Mouse (Mus musculus) CD4-positive, CD25-positive, alpha-beta regulatory T cell, adult 4 months (primary cell): Measurements from ENCODE around the gene Atg7. TPM values are rescaled to one million over a fixed set of nuclear protein-coding genes. Genes with fewer than 3 reads are reported as not detected.
A peak's percentile ranks its signal among the peaks of the same experiment; 100 is the strongest.

Experiments used
- ATAC-seq: one replicate; pipeline ENCODE4 v1.8.0; 2017
- polyA plus RNA-seq, 2 experiments: library from polyadenylated mRNA; unstranded; fragments of 100-300 nt; shearing (Covaris generic); gene quantifications; one replicate each; pipeline ENCODE4 v1.2.1; 2017

Gene Atg7
- polyA plus RNA-seq, 2 experiments from 2014 or later: 26.4 to 41.8 TPM

GRCm38 (mm10) chr6:114821646-114822045, 178.7 kb downstream of the Atg7 start:
- ATAC-seq: no peak

DNA sequence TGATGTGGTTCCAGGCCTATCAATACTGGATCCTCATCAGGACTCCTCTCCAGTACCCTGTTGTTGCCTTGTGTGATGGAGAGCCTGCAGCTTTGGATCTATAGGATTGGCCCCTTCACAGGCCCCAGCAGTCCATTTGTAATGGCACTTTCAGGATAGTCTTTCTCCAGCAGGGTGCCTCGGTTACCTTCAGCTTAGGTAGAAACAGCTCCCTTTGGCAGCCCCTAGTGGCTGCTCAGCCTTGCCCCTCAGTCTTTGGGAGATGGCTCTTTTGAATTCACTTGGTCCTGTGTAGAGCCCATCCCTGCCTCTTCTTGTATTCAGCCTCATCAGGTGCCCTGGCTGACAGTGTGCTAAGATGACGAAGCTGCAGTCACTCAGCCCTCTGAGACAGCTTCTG, 184.0 kb downstream of the Atg7 start:
- ATAC-seq: no peak

GRCm38 (mm10) chr6:114829660-114830438, 187.0 kb downstream of the Atg7 start:
- ATAC-seq: no peak

DNA sequence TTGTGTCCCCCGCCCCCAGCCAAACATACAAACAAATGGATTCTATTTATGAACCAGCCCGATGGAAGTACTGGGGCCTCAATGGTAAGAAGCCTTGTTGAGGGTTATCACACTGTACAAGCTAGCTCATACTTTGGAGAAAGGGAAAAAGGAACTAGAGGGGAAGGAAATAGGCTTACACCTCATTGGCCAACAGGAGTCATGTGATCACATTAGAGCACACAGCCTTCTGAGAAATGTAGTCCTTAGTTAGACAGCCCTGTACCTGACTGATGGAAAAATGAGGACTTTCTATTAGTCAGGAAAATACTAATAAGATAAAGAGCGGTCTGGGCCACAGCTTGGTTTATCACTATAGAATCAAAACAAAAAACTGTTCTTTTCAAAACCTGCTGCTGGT, 188.9 kb downstream of the Atg7 start:
- peak; percentile 54 for ATAC-seq

- no peak for ATAC-seq
These were observed 190.3 kb downstream of the Atg7 start for GRCm38 (mm10) chr6:114833058-114833685.

- ATAC-seq: no peak
These were observed 191.0 kb downstream of the Atg7 start for GRCm38 (mm10) chr6:114833791-114834346.

DNA sequence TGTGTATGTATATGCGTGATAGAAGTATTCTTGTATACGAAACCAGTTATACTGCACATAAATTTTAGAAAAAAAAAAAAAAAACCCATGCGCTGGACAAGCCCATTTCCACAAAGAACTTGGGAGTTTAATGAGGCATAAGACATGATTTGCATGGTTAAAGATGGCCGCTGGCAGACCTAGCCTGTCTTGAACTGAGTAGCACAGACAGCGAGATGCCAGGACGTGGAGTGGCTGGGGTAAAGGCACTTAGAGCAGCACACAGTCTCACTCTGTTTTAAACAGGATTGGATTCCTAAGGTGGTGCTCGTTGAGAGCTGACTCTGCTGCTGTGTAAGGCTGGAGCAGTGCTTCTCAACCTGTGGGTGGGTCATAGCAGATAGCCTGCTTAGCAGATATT, 192.4 kb downstream of the Atg7 start:
- ATAC-seq: no peak

DNA sequence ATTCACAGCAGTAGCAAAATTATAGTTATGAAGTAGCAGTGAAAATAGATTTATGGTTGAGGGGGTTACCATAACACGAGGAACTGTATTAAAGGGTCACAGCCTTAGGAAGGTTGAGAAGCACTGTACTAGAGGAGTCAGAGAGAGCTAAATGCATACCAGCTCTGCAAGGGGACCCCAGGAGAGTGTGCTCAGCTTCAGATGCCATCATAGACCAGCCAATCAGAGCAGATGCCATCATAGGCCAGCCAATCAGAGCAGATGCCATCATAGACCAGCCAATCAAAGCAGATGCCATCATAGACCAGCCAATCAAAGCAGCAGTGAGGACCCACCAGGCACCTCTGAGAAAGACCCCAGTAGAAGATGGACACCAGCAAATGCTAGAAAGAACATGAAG, 192.9 kb downstream of the Atg7 start:
- no peak for ATAC-seq

GRCm38 (mm10) chr6:114836433-114836832, 193.5 kb downstream of the Atg7 start:
- no peak for ATAC-seq

DNA sequence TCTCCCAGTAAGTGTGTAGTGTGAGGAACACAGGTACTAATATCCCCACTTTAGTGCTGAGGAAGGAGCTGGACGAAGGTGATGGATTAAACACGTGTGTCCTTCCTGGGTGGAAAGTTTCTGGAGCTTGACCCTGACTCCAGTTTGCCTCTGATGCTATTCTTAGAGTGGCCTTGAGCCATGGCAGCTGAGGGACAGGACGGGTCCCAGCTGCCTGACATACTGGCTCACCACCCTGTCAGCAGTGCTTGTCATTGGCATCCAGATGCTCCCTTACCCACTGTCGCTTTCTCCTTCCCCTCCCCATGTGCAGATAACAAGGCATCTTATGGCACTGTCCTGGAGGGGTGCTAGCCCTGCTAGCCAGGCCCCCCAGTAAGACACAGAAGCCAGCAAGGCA, 196.0 kb downstream of the Atg7 start:
- ATAC-seq: no peak

DNA sequence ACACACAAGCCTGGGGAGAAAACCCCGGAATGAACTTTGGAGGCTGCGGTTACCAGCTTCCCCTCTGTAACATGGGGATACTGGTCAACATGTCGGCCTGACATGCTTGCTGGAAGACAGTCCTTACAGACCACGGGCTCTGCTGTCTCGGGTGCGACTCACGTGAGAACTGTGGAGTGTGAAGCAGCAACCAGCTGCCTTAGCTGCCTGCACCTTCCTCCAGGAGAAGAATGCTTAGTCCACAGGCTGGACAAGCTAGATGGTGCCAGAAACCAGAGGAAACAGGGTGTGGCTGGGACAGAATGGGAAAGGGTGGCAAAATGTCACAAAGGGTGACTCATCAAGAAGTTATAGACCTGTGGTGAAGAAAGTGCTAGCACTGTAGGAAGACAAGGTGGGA, 197.1 kb downstream of the Atg7 start:
- no peak for ATAC-seq

DNA sequence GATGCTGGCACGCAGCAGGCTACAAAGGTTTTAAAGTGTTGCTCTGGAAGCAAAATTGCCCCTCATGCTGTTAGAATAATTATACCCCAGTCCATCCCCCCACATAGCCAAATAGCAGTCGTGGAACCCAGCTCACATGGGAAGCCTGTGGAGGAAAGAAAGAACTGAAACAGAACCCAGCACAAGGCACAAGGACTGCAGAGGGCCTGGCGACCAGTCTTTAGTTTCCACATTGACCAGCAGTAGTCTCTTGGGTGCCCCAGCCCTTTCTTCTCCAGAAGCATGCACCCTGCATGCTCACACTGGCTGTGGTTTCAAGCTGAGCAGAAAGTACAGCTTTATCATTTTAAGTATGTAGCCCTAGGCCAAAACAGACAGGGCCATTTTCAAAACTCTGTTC, 199.2 kb downstream of the Atg7 start:
- ATAC-seq: no peak

GRCm38 (mm10) chr6:114842863-114843262, 200.0 kb downstream of the Atg7 start:
- no peak for ATAC-seq

DNA sequence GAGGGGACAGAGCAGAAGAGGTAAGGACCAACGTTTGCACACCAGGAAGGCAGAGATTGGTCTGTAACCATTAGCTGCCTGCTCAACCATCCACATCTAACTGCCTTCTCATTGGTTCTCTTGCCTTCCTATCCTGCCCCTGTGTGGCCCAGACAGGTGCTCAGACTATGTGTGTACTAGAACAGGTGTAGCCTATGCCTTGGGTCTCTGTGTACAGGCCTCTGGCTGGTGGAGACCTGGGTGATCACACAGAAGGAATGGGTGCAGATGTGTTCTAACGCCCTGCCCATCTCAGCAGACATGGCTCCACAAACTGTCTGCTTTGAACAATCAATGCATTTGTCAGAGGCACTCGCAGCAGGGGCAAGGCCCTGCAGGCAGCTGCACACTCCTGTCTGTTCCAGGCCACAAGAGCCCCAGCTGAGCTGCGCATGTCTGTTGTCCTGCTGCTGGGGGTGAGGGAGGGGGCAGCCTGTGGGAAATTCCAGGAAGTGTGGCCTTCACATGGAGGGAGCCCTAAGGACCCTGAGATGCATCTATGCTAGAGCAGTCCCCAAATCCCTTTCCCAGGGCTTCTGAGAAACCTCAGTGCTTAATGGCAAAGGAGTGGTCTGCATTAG, 203.4 kb downstream of the Atg7 start:
- no peak for ATAC-seq

DNA sequence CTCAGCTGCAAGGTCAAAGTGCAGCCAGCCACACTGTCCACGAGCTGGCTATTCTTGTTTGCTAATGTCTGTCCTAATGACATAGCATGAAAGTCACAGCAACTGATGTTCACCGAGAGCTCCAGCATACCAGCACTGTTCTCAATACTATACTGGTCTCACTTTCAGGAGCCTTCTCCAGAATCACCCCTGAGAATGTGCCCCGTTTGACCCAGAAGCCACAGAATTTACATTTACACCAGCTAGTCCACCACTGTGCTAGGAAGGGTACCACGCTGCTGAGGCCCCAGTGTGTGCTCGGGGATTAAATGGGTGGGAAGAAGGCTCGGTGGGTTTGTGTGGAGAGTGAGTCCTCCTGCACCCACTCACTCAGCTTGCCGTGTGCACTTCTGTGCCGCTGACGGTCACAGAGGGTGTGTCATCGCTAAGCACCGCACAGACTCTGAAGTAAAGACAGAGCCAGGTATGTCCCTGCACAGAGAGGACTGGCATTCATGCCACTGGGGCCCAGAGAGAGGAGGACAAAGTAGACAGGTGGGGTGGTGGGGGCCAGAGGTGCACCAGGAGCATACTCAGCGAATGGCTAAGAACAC, 204.8 kb downstream of the Atg7 start:
- ATAC-seq: no peak

- ATAC-seq: no peak
These were observed 205.9 kb downstream of the Atg7 start for GRCm38 (mm10) chr6:114848761-114849160.

DNA sequence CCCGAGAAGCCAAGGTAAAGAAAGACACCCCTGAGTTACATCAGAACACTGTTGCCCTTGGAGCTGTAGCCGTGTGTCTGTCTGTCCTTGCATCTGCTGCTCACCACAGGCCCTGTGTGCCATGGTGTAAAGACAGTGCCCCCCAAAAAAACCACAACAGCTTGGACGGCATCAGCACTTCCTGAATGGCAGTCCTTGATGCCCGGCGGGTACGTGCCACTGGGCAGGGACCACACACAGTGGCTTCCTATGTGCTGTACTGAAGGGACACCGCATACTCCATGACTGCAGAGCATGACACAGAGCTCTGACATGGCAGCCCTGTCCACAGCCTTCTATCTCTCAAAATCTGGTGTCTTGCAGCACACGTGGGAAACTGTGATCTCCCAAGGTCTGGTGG, 206.9 kb downstream of the Atg7 start:
- no peak for ATAC-seq

DNA sequence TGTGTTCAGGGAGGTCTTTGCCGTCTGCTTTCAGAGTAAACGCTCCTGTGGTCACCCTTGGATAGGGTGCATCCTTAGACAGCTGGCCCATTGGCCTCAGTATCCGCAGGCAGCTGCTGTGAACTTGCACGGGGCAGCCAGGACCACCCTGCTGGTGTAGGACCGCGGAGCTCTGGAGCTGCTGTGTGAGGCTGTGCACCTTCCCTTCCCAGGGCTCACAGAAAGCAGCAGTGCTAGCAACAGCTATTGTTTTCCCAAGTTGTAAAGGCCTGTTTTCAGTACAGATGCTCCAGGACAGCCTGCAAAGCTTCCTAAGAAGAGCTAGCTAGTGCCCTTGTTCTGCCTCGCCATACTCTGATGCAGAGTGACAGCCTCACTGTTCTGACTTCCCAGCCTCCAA, 208.8 kb downstream of the Atg7 start:
- no peak for ATAC-seq

- no peak for ATAC-seq
These were observed 209.8 kb downstream of the Atg7 start for GRCm38 (mm10) chr6:114852739-114853138.

DNA sequence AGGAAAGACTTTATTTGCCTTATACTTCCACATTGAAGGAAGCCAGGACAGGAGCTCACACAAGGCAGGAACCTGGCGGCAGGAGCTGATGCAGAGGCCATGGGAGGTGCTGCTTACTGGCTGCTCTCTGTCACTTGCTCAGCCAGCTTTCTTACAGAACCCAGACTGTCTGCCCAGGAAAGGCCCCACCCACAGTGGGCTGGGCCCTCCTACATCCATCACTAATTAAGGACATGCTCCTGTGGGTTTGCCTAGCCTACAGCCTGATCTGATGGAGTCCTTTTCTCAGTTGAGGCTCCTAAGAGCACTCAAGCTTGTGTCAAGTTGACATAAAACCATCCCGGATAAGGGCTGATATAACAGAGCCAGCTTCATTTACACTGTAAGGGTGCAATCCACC, 211.5 kb downstream of the Atg7 start:
- no peak for ATAC-seq

- ATAC-seq: no peak
These were observed 212.7 kb downstream of the Atg7 start for GRCm38 (mm10) chr6:114855644-114856043.

DNA sequence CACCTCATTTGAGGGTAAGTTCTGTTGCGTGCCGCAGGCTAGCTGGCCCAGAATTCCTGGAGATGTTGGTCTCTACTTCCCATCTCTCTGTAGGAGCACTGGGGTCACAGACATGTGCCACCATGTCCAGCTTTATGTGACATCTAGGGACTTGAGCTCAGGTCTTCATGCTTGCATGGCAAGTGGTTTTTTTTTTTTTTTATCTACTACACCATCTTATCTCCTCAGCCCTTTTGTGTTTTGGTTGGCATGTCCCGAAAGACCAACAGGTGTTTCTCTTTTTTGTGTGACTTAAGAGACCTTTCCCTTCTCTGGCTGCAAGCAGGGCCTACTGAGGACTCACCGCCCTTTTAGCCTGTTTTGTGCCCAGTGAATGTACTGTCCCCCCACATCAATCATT, 213.6 kb downstream of the Atg7 start:
- ATAC-seq: no peak

DNA sequence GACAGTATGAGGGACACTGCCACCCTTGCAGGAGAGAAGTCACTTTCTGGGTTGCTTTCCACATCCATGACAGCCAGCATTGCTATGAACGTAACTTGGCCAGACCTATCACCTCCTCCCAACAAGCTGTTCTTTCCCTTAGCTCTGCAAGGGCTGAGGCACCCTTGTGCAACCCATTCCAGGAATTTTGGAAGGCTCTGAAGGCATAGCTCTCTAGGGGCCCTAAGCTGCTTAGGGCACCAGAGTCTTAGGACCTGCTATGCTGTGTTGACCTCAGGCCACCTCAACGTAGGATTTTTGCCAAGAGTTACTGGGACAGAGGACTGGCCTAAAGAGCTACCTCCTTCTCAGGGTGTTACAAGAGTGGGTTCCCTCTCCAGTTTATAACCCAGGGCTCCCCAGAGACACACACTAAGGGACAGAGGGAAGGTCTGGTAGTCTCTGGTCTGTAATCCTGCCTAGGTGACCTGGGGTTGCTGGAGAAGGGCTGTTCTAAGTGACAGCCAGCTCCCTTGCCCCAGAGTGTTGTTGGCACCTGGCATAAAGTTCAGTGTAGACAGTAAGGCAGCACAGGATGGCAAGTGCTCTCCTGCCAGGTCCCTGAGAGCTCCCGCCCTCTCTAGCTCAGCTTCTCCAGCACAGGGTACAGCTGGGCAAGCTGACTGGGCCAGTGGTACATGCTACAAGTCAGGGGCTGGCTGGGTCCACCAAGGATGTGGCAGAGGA, 215.3 kb downstream of the Atg7 start:
- ATAC-seq: no peak
